Mouse (Mus musculus) right cerebral cortex, adult 2 months (tissue): ENCODE measurements around the gene Cyb561d2.

Source experiments
- DNase-seq, 2 experiments: peaks; one replicate each; pipeline ENCODE4 v3.0.0; 2021 to 2022; ENCODE audit warnings: low spot score in 2 of 2

Gene Cyb561d2

GRCm38 (mm10) chr9:107521711-107522399 is 20.1 kb downstream of the Cyb561d2 start:
- no peak for DNase-seq

DNA sequence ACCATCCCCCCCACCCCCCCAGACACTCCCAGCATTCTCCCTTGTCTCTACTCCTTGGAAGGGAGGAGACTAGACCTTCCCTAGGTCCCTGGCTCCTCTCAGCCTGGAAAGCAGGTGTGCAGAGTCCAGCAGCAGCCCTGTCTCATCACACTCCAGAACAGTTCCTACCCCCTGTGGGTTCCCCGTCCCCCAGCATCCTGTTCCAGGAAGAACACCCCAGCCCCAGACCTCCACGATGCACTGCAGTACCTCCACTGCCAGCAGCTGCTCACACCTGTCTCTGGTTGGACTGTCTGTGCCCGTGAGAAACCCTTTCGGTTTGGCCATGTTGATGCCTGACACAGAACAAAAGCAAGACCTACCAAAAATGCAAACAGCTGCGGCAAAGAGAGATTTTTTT is 20.8 kb downstream of the Cyb561d2 start:
- no peak for DNase-seq

- DNase-seq = no peak
These were observed 21.7 kb downstream of the Cyb561d2 start for GRCm38 (mm10) chr9:107520331-107520730.

GRCm38 (mm10) chr9:107514303-107514955 is 27.6 kb downstream of the Cyb561d2 start:
- DNase-seq = peak; percentile 88 to 94

- DNase-seq = no peak
These were observed 29.7 kb downstream of the Cyb561d2 start for GRCm38 (mm10) chr9:107512326-107512725.

DNA sequence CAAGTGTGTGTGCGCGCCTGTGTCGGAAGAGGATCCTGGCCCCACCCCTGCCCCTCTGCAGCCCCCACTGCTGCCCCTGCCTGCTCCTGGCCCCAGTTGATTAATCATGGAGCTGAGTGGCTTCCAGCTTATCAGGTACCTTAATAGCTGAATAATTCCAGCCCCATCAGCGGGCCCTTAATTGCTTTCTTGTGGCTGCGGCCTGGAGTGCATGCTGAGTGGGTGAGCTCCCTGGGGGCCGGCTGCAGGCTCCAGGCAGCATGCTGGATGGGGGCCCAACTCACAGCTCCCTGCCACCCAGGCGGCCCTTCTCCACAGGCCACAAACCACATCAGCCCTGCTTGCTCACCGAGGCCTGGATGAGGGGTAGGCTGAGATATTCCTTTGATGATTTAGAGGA is 30.6 kb downstream of the Cyb561d2 start:
- DNase-seq = no peak

DNA sequence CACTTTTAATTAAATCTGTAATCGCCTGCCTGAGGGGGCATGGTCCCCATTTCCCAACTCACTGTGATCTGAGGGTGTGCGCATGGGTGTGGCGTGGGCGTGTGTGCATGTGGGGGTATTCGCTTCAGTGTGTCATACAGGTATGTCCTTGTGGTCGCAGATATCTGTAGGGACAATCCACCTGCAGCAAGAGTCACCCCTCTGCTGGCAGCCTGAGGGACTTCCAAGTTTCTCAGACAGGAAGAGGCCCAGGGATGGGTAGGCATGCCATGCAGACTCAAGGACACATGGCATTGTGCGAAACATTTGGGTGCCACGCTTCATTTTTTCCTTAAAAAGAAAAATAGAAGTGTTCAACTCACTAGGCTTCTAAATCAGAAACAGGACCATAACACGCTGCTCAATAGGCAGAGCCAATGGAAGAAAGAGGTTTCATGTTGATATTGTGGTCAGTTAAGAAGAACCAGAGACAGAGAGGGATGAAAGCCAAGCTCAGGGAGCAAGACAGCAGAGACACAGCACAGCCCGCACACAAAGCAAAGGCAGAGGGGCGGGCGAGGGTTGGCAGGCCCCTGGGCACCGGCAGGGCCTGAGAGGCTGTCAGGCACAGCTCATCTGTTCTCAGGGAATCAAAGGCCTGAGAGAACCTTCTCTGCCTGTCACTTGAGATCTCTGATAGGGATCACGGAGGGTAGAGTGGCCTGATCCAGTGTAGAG is 31.5 kb downstream of the Cyb561d2 start:
- DNase-seq = no peak

DNA sequence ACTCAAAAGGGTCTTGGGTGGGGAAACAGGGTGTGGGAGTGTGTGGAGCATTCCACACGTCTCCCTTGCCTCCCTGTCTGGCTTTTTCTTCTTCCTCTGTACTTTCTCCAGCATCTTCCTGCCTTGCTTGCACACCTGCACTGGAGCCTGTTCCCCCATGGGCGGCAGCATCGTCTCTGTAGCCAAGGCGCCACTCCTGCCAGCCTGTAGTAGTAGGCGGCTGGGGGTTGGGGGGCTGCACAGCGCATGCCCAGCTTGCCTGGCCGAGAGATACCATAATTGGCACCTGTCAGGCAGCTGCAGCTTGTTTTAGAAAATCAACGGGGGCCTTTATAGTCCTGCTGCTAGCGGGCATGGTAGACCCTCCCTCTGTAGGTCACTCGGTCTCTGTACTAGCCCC is 33.7 kb downstream of the Cyb561d2 start:
- DNase-seq = peak; percentile 69 to 72

DNA sequence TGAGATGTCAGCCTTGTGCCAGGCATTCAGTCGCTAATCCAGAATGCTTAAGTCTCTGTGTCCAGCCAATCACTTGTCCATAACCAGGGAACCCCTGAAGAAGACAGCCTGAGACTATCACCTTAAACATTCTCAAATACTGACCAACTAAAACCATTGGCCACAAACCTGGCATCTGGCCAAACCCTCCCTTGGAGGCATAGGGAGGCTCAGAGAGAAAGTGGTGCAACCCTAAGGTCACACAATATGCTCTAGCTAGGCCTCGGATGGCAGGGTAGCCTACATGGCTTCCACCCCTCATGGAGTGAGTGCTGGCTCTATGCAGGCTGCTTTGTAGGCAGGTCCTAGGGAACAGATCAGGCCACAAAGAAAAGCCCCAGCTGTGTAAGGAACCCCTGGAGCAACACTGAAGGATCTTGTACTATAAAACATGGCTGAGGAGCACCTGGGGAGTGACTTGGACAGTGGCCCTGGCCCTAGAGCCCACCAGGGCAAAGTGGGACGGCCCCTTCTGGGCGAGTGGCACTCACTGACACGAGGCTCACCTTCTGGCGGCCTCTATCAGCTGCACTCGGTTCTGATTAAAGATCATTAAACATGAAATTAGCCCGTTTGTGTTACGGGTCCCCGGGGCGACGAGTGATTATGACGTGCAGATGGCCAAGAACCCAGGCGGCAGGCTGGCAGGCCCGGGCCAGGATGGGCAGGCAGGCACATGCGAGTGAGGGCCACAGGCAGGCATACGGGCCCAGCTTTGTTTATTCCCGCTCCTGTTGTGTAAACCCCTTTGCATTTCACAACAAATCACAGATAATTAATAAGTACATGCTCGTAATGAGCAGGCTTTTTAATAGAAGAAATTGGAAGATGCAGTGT is 37.1 kb downstream of the Cyb561d2 start:
- DNase-seq = no peak

GRCm38 (mm10) chr9:107502131-107502846 is 39.7 kb downstream of the Cyb561d2 start:
- DNase-seq = no peak

DNA sequence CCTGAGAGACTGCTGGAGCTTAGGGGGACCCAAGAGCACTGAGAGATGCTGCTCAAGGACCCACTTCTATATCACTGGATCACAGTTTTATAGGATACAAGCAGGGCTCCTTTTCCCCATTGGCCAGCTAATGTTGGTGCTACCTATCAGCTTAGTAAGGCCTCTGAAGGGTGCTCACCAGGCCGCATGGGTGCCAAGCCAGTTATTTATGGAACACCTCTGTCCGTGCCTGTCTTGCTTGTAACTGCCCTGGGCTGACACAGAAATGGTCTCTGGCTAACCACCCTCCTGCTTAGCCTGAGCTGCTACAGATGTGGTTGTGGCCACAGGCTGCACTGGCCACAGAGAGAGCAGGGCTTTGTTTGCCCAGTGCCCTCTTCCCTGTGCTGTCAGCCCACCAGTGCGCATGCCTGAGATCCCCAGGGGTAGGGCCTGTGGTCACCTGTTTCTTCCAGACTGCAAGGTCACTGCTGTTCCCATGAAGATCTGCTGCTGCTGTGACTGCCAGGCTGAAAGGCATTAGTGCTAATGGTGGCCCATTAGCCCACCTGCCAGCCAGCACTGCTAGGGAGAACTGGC is 41.2 kb downstream of the Cyb561d2 start:
- DNase-seq = no peak

DNA sequence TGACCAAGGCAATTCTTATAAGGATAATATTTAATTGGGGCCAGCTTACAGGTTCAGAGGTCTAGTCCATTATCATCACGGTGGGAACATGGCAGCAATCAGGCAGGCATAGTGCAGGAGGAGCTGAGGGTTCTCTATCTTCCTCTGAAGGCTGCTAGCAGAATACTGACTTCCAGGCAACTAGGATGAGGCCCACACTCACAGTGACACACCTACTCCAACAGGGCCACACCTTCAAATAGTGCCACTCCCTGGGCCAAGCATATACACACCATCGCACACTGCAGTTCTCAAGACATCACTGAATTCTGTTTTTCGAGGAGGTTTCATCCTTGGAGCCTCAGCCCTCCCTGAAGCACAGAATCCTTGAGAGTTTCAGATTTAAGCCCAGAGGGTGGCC is 45.6 kb downstream of the Cyb561d2 start:
- no peak for DNase-seq

- no peak for DNase-seq
These were observed 47.8 kb downstream of the Cyb561d2 start for GRCm38 (mm10) chr9:107494238-107494637.

GRCm38 (mm10) chr9:107493511-107493910 is 48.5 kb downstream of the Cyb561d2 start:
- no peak for DNase-seq

GRCm38 (mm10) chr9:107490625-107491024 is 51.4 kb downstream of the Cyb561d2 start:
- no peak for DNase-seq

DNA sequence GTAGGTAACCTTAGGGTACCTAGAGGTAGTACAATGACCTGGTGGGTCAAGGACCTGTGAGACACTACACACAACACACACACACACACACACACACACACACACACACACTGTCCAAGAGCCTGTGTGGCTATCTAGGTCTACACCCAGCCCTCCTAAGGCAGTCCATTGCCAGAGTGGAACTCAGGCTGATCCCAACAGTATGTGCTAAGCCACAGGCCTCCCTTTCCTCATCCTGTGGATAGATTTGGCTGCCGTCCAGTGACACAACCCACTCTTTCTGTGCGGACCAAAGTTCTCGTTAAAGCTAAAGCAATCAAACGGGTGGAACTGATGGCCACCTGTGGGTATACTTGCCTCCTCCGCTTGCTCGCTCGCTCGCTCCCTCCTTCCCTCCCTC is 51.8 kb downstream of the Cyb561d2 start:
- no peak for DNase-seq
